Mouse (Mus musculus) cerebellum, postnatal 14 days (tissue): ENCODE data around the gene Gstp3.

Experiments
- DNase-seq, 2 experiments: peaks; one replicate each; pipeline ENCODE4 v3.0.0; 2021; ENCODE audit warnings: mixed read lengths in 2 of 2

The Gstp3 gene

DNA sequence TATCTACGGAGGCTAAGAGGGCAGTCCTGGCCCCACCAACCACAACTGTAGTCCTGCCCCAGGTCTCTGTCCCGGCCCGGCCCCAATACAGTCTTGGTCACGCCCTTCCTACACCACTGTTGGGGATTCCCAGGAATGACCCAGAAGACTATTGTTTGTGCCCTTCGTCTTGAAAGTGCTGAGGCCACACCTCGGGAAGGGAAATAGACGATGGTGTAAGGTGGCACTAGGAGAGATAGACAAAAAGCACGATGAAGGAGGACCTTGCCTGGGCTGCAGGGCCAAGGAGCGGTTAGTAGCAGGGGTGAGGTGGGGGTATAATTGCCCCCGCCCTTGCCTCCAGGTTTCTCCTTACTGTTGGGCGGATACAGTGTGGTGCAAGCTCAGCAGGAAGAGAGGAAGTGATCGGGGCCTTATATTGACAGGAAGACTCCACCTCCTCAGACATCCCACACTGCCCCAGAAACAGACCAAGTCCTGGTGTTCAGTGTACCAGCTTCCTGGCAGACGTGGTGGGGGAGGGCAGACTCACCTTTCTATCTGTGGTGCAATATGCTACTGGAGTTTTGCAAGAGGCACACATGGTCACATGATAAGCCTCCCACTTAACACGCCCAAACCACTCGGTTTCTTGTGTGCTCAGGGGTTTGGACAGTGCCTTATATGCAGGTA is at the start of gene Gstp3:
Gene Gstp3 (minus strand): TSS at position 501 of the 672 bp plus-strand sequence.
- DNase-seq, result no peak

GRCm38 (mm10) chr19:4108535-4108934 is 49.2 kb upstream of the Gstp3 start:
- no peak for DNase-seq

GRCm38 (mm10) chr19:4106654-4107053 is 47.3 kb upstream of the Gstp3 start:
- DNase-seq, result no peak

DNA sequence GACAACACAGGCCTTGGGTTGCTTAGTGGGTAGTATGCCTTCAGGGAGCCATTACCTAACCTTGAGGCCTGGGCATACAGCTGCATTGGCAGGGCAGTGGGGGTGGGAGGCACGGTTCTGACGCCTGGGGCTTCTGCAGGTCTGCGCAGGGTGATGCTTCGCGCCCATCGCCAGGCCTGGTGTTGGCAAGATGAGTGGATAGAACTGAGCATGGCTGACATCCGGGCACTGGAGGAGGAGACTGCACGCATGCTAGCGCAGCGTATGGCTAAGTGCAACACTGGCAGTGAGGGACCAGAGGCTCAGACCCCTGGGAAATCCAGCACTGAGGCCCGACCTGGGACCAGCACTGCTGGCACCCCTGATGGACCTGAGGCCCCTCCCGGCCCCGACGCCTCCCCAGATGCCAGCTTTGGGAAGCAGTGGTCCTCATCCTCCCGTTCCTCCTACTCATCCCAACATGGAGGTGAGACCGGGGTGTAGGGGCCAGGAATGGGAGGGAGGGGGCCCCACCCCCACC is 45.4 kb upstream of the Gstp3 start:
- no peak for DNase-seq

DNA sequence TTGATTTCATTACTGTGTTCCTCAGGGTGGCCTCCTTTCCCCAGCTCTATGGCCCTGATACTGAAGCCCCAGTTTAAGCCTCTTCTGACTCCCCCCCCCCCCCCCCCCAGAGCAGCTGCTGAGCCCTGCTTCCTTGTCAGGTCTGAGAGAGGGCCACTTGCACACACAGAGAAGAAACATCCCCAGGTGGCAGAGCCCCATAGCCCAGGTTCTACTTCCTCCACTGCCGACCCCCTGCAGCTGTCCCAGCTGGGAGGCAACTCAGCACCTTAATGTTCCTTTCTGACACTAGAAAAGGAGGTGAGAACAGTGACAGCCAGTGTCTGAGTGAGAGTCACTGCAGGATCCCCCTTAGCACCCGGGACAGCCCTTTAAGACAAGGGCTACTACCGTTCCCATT is 44.4 kb upstream of the Gstp3 start:
- DNase-seq, result no peak

DNA sequence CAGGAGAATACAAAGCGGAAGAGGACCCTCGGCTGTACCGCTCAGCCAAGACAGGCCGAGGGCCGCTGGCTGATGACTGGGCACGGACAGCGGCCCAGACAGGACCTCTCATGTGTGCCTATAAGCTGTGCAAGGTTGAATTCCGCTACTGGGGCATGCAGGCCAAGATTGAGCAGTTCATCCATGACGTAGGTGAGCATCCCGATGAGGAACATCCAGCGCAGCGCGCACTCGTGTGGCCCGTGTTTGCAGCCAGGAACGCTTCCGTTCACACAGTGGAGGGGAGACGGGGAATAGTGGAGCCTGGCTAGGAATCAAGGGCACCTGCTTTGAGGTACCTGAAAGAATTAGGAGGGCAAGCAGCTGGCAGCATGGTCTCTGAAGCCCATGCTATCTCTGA is 43.9 kb upstream of the Gstp3 start:
- DNase-seq, result peak in 1 of 2 experiments; percentile 20

GRCm38 (mm10) chr19:4102626-4103025 is 43.3 kb upstream of the Gstp3 start:
- peak; percentile 68 to 69 for DNase-seq

DNA sequence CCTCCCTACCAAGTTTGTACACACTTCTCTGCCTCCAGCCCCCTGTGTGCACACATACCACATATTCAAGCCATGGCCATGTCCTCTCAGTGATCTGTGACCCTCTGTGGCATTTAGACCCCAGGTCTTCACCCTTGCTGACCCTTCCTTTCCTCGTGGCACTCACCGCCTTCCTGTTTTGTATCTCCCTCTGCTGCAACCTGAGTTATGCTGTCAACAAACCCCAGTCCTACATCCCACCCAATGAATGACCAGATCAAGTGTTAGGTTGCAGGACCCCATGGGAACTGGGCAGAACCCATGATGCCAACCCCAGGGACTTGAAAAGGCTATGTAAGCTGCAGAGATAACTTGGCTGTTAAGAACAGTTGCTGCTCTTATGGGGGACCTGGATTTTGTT is 42.7 kb upstream of the Gstp3 start:
- DNase-seq, result no peak

DNA sequence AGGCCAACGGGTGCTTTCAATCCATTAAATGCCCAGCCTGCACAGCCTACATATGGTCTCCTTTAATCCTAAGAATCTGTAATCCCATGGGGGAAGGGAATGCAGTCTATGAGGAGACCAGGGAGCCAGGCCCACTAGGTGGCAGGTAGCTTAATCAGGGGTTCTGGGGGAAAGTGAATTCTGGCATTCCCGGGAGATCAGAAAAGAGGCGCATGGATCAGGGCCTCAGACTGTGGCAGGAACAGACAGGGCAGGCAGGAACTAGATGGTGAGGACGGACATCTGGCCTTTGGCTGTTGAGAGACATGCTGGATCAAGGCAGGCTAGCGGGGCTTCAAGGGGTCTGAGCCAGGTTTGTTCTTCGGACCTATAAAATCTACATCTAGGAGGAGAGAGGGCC is 42.1 kb upstream of the Gstp3 start:
- DNase-seq, result peak in 1 of 2 experiments; percentile 38

DNA sequence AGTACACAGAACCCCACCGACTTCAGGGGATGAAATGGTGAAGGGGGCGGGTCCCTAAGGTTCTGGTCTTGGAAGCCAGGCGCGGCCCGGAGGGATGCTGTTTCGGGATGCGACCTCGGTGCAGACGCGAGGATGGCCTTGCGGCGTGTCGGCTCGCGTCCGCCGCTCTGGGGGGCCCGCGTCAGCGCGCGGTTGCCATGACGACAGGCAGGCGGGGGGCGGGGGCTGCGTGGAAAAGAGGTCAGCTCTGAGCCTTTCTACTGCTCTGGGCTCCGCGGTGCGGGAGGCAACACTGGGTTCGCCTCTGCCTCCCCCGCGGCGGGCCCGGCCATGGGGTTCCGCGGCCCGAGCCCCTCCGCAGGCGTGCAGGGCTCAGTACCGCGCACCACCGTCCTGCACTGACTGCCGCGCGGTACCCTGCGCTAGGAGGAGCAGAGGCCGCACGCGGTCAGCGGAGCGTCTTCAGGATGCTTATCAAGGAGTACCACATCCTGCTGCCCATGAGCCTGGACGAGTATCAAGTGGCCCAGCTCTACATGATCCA is 41.4 kb upstream of the Gstp3 start:
- peak; percentile 87 to 89 for DNase-seq

- peak; percentile 62 to 64 for DNase-seq
These were observed 40.7 kb upstream of the Gstp3 start, which contains the start of gene Pitpnm1 for GRCm38 (mm10) chr19:4099837-4100717. TSS of gene Pitpnm1 (plus strand) at chr19:4099998.

GRCm38 (mm10) chr19:4099056-4099455 is 39.7 kb upstream of the Gstp3 start:
- peak; percentile 93 to 94 for DNase-seq

GRCm38 (mm10) chr19:4098426-4098825 is 39.1 kb upstream of the Gstp3 start:
- peak in 1 of 2 experiments; percentile 28 for DNase-seq

- DNase-seq, result no peak
These were observed 38.1 kb upstream of the Gstp3 start for GRCm38 (mm10) chr19:4097441-4097825.

DNA sequence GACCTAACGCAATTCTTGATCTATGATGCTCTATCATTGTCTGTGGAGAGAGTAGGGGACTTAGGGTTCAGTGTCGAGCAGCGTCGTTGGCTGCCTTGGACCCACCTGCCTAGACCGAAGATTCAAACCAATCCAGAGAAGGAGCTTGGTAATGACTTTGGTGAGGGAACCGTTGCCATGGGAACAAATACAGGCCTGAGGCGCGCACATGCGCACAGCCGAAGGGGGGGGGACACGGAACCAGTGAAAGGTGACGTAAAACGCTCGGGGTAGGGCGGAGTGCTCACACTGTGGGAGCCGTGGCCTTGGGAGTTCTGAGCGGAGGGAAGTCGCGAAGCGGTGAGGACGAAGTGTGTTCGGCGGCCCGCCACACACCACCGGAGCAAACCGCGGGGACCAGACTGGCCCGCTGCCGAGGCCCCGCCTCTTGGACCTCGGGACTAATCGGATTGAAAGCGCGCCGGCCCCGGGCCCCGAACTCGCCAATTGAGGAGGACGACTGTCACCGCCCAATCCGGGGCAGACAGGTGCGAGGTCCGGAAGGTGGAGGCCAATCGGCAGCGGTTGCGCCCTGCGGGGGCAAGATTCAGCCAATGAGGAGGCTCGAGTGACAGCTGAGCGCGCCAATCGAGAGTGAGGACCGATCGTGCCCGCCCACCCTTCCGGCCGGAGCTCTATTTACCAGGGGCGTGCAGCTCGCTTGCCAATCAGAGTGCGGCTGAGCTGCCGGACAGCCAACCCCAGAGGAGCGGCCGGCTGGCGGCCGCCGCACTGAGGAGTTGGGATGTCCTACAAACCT is 37.5 kb upstream of the Gstp3 start, which contains the start of gene Cdk2ap2:
Gene Cdk2ap2 (plus strand): TSS at position 541 of the 799 bp plus-strand sequence.
- DNase-seq, result peak; percentile 100

GRCm38 (mm10) chr19:4095802-4096201 is 36.4 kb upstream of the Gstp3 start:
- DNase-seq, result no peak

GRCm38 (mm10) chr19:4094774-4095303 is 35.5 kb upstream of the Gstp3 start:
- DNase-seq, result no peak

DNA sequence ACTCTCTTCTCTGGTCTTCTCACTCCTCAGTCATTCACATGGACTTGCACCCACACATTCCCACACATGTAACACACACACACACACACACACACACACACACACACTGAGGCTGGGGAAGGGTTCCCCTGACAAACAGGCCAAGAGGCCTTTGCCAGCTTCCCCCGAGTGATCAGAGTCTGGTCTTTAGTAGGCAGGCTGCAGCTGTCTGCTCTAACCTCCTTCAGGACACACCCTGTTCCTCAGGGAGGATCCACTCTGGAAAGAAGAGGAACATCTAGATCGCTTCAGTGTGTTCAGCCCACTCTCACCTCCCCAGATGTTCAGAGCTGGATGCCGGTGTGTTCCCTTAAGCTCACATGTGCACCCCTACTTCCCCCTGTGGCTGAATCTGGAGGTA is 35.0 kb upstream of the Gstp3 start:
- no peak for DNase-seq

DNA sequence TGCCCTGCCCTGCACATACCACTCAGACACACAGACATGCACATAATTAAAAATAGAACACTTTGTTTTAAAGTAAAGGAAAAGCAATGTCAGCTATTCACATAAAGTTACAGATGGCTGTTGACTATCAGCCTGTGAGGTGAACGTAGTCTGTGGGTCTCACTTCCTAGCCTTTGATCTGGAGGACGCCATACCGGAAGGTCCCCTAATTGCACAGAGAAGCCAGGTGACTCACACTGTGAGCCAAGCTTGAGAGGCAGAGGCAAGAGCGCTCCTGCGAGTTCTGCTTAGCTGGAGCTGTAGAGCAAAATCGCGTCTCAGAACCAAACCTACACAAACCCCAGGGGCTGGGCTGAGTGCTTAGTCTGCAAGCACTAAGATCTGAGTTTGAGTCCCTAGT is 34.4 kb upstream of the Gstp3 start:
- DNase-seq, result no peak

DNA sequence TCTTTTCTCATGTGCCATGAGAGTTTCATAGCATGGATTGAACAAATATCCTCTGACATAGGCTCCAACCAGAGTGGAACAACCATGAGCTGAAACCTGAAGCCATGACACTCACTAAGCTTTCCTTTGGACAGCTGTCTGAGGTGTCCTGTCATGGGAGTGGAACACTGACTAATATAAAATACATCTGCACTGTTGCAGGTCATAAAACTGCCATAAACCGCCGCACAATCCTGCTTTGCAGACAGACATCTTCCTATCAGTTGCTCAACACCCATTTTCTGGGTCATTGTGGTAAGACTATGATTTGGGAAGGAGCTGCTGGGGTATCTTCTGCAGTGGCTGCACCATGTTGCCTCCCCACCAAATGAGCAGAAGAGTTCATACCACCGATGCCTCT is 33.4 kb upstream of the Gstp3 start:
- DNase-seq, result no peak

DNA sequence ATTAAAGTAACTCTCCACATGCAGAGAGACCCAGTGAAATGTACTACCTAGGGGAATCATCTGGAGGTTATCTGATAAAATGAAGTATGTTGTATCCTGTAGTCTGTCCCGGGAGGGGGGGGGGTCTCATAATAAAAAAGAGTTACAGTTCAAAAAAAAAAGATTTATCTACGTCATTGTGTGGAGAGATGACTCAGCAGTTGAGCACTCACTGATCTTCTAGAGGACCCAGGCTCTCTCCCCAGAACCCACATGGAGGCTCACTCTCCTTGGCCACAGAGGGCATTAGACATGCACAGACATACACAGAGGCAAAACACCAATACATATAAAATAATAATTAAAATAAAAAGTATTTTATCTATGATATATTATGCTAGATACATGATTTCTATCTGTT is 32.0 kb upstream of the Gstp3 start:
- no peak for DNase-seq

GRCm38 (mm10) chr19:4090446-4090845 is 31.1 kb upstream of the Gstp3 start:
- DNase-seq, result no peak
